Mouse (Mus musculus): ENCODE measurements around the gene Spdya. TPM values are rescaled to one million over a fixed set of nuclear protein-coding genes. Genes with fewer than 3 reads are reported as not detected.
"Not testable (repeated sequence)": the region's sequence is repeated elsewhere in the genome, so short reads cannot be mapped to it uniquely, and the experiment has no call there.

The Spdya gene
- polyA plus RNA-seq, 1 experiment from 2014 or later: 0.59 TPM

DNA sequence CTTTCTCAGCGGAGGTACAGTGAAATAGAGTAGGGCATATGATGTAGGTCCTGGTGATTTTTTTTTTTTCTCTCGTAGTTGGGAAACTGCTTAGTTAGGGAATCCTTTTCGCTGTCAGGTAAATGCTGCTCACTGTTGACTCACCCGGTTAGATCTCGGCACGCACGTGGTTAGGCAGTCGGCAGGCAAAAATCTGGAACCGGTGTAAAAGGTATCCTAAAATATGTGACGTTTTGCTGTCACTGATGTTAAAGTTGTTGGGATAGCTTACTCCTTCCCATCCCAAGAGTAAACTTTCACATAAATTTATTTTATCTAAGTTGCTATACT is 65.1 kb downstream of the Spdya start:
- WGBS: under 1% methylated on average over 10 of the region's 10 CpGs

DNA sequence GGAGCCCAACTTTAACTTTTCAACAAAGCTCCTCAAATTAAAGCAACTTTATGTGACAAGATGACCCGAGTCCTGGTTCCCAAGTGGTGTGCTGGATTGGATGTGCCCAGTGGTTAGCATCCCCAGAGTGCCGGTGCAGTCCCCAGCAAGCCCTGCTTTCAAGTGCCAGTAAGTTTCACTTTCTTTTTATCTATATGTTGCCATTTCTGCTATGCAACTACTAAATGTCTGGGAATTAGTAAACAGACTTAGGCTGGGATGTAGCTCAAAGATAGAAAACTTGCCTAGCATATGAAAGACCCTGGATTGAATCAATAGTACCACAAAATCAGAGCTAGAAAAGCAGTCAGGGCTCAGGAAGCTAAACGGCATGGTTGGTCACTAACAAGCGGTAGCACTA is 66.1 kb downstream of the Spdya start:
- no peak for ATAC-seq (ENCODE audit: low FRiP score, low TSS enrichment)
- H3K27me3 ChIP-seq (ENCODE audit: insufficient read depth, low read length): no peaks in the 10 kb centered on the region
- peak overlapping the region; percentile 85 for H3K4me2 ChIP-seq (replicated peaks; ENCODE audit: low read depth, low read length)
- H3K9ac ChIP-seq (replicated peaks; ENCODE audit: low read length): peak overlapping the region; percentile 41
- 46% methylated on average over 4 of the region's 4 CpGs for WGBS
- peak overlapping the region; percentile 93 for H3K4me3 ChIP-seq (ENCODE audit: low read length)
- peaks cover 4% of the 10 kb centered on the region; the same call in 1 of the 2 replicates for H3K36me3 ChIP-seq (ENCODE audit: insufficient read depth, low read length)
- no peaks in the 10 kb centered on the region for H3K9me3 ChIP-seq (ENCODE audit: low read length)
- H3K4me1 ChIP-seq (ENCODE audit: insufficient read depth, low read length): peaks cover 18% of the 10 kb centered on the region
- H3K27ac ChIP-seq (ENCODE audit: low read length): no peak overlapping the region

More for the DNA sequence above, 65.1 kb downstream of the Spdya start:
- Histone ChIP-seq H3K36me3 (ENCODE audit: insufficient read depth, low read length) (peaks cover 4% of the 10 kb centered on the region; the same call in 1 of the 2 replicates), H3K9me3 (ENCODE audit: low read length) (no peaks in the 10 kb centered on the region), H3K27ac (ENCODE audit: low read length) (no peak overlapping the region), H3K9ac (replicated peaks; ENCODE audit: low read length) (peak overlapping the region; percentile 97), H3K27me3 (ENCODE audit: insufficient read depth, low read length) (no peaks in the 10 kb centered on the region), H3K4me3 (ENCODE audit: low read length) (peak overlapping the region; percentile 93), H3K4me2 (replicated peaks; ENCODE audit: low read depth, low read length) (peak overlapping the region; percentile 85), H3K4me1 (ENCODE audit: insufficient read depth, low read length) (peaks cover 18% of the 10 kb centered on the region)
- no peak for ATAC-seq (ENCODE audit: low FRiP score, low TSS enrichment)

- Histone ChIP-seq H3K27me3 (ENCODE audit: insufficient read depth, low read length) (no peaks in the 10 kb centered on the region), H3K9ac (replicated peaks; ENCODE audit: low read length) (no peak overlapping the region), H3K27ac (ENCODE audit: low read length) (no peak overlapping the region), H3K4me1 (ENCODE audit: insufficient read depth, low read length) (no peaks in the 10 kb centered on the region), H3K4me2 (replicated peaks; ENCODE audit: low read depth, low read length) (no peak overlapping the region), H3K9me3 (ENCODE audit: low read length) (no peaks in the 10 kb centered on the region), H3K36me3 (ENCODE audit: insufficient read depth, low read length) (peaks cover 65% of the 10 kb centered on the region), H3K4me3 (ENCODE audit: low read length) (no peak overlapping the region)
- no peak for ATAC-seq (ENCODE audit: low FRiP score, low TSS enrichment)
- 54% methylated on average over 10 of the region's 10 CpGs for WGBS
These were observed 79.9 kb downstream of the Spdya start for GRCm38 (mm10) chr17:71631806-71632205.

DNA sequence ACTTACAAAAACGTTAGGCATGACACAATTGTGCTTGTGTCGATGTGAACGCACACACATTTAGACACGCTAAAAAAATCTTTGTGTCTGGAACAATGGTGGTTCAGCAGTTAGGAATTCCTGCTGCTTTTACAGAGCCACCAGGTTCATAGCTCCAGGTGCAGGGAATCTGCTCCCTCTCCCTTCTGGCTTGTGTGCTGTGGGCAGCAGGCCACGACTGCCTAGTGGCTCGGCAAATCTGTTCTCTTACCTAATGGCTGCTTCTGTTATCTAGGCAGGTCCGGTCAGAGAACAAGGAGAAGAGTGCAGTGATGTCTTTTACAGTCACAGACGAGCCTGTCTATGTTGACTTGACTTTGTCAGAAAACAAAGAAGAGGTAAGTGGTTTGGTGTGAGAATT is 81.5 kb downstream of the Spdya start:
- Histone ChIP-seq H3K27ac (ENCODE audit: low read length) (no peak overlapping the region), H3K4me2 (replicated peaks; ENCODE audit: low read depth, low read length) (no peak overlapping the region), H3K4me1 (ENCODE audit: insufficient read depth, low read length) (no peaks in the 10 kb centered on the region), H3K9me3 (ENCODE audit: low read length) (no peaks in the 10 kb centered on the region), H3K36me3 (ENCODE audit: insufficient read depth, low read length) (peaks cover 70% of the 10 kb centered on the region), H3K9ac (replicated peaks; ENCODE audit: low read length) (no peak overlapping the region), H3K4me3 (ENCODE audit: low read length) (no peak overlapping the region), H3K27me3 (ENCODE audit: insufficient read depth, low read length) (no peaks in the 10 kb centered on the region)
- ATAC-seq (ENCODE audit: low FRiP score, low TSS enrichment): no peak
- WGBS: 83% methylated on average over 8 of the region's 8 CpGs

GRCm38 (mm10) chr17:71636786-71637185 is 84.9 kb downstream of the Spdya start:
- Histone ChIP-seq H3K9ac (replicated peaks; ENCODE audit: low read length) (no peak overlapping the region), H3K4me2 (replicated peaks; ENCODE audit: low read depth, low read length) (no peak overlapping the region), H3K36me3 (ENCODE audit: insufficient read depth, low read length) (peaks cover 79% of the 10 kb centered on the region), H3K27ac (ENCODE audit: low read length) (no peak overlapping the region), H3K27me3 (ENCODE audit: insufficient read depth, low read length) (no peaks in the 10 kb centered on the region), H3K9me3 (ENCODE audit: low read length) (no peaks in the 10 kb centered on the region), H3K4me1 (ENCODE audit: insufficient read depth, low read length) (no peaks in the 10 kb centered on the region), H3K4me3 (ENCODE audit: low read length) (no peak overlapping the region)
- no peak for ATAC-seq (ENCODE audit: low FRiP score, low TSS enrichment)
- WGBS: 94% methylated on average over 8 of the region's 8 CpGs

GRCm38 (mm10) chr17:71637750-71638265 is 85.9 kb downstream of the Spdya start:
- Histone ChIP-seq H3K36me3 (ENCODE audit: insufficient read depth, low read length) (peaks cover 83% of the 10 kb centered on the region), H3K27me3 (ENCODE audit: insufficient read depth, low read length) (no peaks in the 10 kb centered on the region), H3K27ac (ENCODE audit: low read length) (no peak overlapping the region), H3K9ac (replicated peaks; ENCODE audit: low read length) (no peak overlapping the region), H3K4me1 (ENCODE audit: insufficient read depth, low read length) (no peaks in the 10 kb centered on the region), H3K9me3 (ENCODE audit: low read length) (no peaks in the 10 kb centered on the region), H3K4me3 (ENCODE audit: low read length) (no peak overlapping the region), H3K4me2 (replicated peaks; ENCODE audit: low read depth, low read length) (no peak overlapping the region)
- no peak for ATAC-seq (ENCODE audit: low FRiP score, low TSS enrichment)
- 94% methylated on average over 4 of the region's 4 CpGs for WGBS

- H3K9me3 ChIP-seq (ENCODE audit: low read length); H3K27me3 ChIP-seq (ENCODE audit: insufficient read depth, low read length); H3K4me3 ChIP-seq (ENCODE audit: low read length); H3K4me2 ChIP-seq (replicated peaks; ENCODE audit: low read depth, low read length); ATAC-seq (ENCODE audit: low FRiP score, low TSS enrichment); H3K4me1 ChIP-seq (ENCODE audit: insufficient read depth, low read length); H3K9ac ChIP-seq (replicated peaks; ENCODE audit: low read length); H3K27ac ChIP-seq (ENCODE audit: low read length): not testable (repeated sequence)
- peaks cover 75% of the 10 kb centered on the region for H3K36me3 ChIP-seq (ENCODE audit: insufficient read depth, low read length)
- WGBS: 67% methylated on average over 5 of the region's 5 CpGs
These were observed 87.2 kb downstream of the Spdya start for GRCm38 (mm10) chr17:71639056-71639455.

Other genes with a start within 250 kb of the Spdya start
- gene Emilin2, start 240.1 kb upstream of the Spdya start, polyA plus RNA-seq (2015; fragmentation: Nextera tagmentation; extraction: Ambion mirVana): 2.7 and 2.8 TPM in 2 replicates
- gene Gm4707, start 92.1 kb upstream of the Spdya start, polyA plus RNA-seq (2015; fragmentation: Nextera tagmentation; extraction: Ambion mirVana): 2.7 and 5.7 TPM in 2 replicates
- gene Smchd1, start 76.7 kb upstream of the Spdya start, polyA plus RNA-seq (2015; fragmentation: Nextera tagmentation; extraction: Ambion mirVana): 54.7 and 69.7 TPM in 2 replicates
- 50.7 and 51.2 TPM in 2 replicates for gene Ndc80, start 25.2 kb upstream of the Spdya start, polyA plus RNA-seq (2015; fragmentation: Nextera tagmentation; extraction: Ambion mirVana)
- gene Wdr43, start 63.8 kb downstream of the Spdya start, polyA plus RNA-seq (2015; fragmentation: Nextera tagmentation; extraction: Ambion mirVana): 89.5 and 92.1 TPM in 2 replicates
- 0.08 and 0.25 TPM in 2 replicates for gene Togaram2, start 121.2 kb downstream of the Spdya start, polyA plus RNA-seq (2015; fragmentation: Nextera tagmentation; extraction: Ambion mirVana)
- 0.04 TPM in 1 of 2 replicates, not detected in the other for gene Pcare, start 200.8 kb downstream of the Spdya start, polyA plus RNA-seq (2015; fragmentation: Nextera tagmentation; extraction: Ambion mirVana)
- gene Clip4, start 216.4 kb downstream of the Spdya start, polyA plus RNA-seq (2015; fragmentation: Nextera tagmentation; extraction: Ambion mirVana): 4.7 and 4.9 TPM in 2 replicates

All from kidney, embryonic 16.5 days (tissue).